Mouse (Mus musculus): Measurements from ENCODE around the gene Atp6v1e1.
"Not testable (repeated sequence)": the region's sequence is repeated elsewhere in the genome, so short reads cannot be mapped to it uniquely, and the experiment has no call there.

The Atp6v1e1 gene

GRCm38 (mm10) chr6:120820144-120820543, 2.4 kb downstream of the Atp6v1e1 start:
- no peak for DNase-seq (ENCODE audit: low spot score)

DNA sequence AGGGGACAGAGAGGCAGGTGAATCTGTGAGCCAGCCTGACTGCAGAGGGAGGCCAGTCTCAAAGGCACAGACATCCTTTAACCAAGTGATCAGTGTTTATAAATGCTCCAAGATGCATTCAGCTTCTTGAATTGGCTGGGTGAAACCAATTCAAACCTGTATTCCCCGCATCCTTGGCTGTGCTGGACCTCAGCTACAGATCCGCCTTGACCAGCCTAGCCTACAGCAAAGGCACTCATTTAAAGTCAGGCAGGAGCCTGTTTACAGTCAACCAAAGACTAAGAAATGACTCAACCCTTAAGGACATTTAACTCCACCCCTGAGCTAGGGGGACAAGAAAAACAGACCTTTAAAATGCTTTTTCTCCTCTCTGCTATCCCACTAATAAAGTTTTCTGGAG, 3.3 kb downstream of the Atp6v1e1 start:
- DNase-seq (ENCODE audit: low spot score), result no peak

DNA sequence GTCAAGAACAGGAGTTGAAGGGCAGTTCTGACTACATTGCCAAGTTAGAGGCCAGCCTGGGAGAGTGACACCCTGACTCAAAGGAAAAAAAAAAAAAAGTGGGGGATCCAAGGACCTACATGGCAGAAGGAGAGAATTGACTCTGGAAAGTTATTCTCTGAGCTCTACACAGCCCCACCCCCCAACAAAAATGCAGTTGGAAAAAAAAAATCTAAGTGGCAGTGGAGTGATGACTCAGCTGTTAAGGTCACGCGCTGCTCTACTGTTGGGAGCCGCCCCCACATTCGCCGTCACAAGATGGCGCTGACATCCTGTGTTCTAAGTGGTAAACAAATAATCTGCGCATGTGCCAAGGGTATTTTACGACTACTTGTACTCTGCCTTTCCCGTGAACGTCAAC, 10.6 kb downstream of the Atp6v1e1 start:
- not testable (repeated sequence) for DNase-seq (ENCODE audit: low spot score)

GRCm38 (mm10) chr6:120807738-120808081, 14.9 kb downstream of the Atp6v1e1 start:
- no peak for DNase-seq (ENCODE audit: low spot score)

- DNase-seq (ENCODE audit: low spot score), result no peak
These were observed 15.4 kb downstream of the Atp6v1e1 start for GRCm38 (mm10) chr6:120806999-120807737.

- no peak for DNase-seq (ENCODE audit: low spot score)
These were observed 23.0 kb downstream of the Atp6v1e1 start for GRCm38 (mm10) chr6:120799581-120800041.

DNA sequence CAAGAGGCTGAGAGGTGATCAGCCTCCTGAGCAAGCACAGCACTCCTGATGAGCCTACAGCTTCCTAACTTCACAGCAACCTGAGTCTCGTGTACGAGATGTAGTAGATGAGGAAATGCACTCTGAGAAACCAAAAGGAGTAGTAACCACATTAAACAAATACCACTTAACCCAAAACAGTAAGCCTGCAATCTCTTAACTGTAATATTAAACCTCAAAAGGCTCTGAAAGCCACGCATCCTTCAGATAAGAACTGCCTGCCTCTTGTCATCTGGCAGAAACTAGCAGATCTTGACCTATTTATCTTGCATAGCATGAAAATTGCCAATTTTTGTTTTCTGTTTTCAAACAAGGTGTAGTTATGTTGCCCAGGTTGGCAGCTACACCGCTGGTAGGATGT, 23.7 kb downstream of the Atp6v1e1 start:
- no peak for DNase-seq (ENCODE audit: low spot score)

- DNase-seq (ENCODE audit: low spot score), result no peak
These were observed 24.6 kb downstream of the Atp6v1e1 start for GRCm38 (mm10) chr6:120798019-120798418.

- no peak for DNase-seq (ENCODE audit: low spot score)
These were observed 26.5 kb downstream of the Atp6v1e1 start for GRCm38 (mm10) chr6:120796111-120796510.

DNA sequence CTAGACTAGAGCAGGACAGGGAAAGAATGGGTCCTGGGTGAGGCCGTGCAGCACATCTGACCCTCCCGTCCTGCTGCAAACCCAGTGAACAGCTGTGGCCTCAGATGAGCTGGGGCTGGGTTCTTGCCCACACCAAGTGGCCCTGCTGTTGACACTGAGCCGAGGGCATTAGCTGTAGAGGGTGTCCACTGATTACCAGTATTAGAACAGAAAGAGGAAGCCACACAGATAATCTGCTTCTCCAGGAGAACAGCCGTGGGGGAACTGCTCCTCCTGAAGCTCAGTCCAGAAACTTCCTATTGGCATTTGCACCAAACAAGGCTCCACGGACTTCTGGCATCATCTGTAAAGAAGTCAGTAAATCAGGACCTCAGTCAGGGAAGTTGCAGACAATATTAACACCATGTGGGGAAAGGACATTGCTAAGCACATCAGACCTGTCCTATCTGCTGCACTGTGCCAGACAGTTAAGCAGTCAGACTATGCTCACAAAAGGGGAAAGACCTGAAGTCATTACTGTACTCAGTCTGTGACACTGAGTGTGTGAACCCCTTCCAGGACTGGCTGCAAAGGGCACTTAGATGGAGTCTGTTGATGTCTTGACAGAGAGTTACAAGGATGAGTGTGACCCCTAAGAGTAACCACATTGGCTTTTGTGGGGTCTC, 27.0 kb downstream of the Atp6v1e1 start:
- no peak for DNase-seq (ENCODE audit: low spot score)

- no peak for DNase-seq (ENCODE audit: low spot score)
These were observed 29.6 kb downstream of the Atp6v1e1 start for GRCm38 (mm10) chr6:120792947-120793346.

GRCm38 (mm10) chr6:120790717-120791116, 31.9 kb downstream of the Atp6v1e1 start:
- DNase-seq (ENCODE audit: low spot score), result no peak

DNA sequence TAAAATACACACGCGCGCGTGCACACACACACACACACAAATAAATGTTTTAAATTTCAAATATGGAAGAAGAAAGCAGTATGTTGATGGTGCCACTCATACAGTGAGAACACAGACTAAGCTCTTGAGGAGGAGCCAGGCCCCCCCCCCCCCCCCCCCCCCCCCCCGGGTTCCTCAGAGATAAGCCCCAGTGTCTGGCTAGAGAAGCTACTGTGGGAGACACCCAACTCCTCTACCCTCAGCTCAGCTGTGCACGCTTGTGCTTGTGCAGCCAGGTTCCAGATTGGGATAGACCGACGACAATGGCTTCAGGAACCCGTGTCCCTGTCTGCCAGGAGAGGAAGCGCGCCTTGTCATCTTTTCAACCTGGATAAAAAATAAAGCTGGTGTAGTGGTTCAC, 32.4 kb downstream of the Atp6v1e1 start:
- no peak for DNase-seq (ENCODE audit: low spot score)

GRCm38 (mm10) chr6:120788904-120789303, 33.7 kb downstream of the Atp6v1e1 start:
- DNase-seq (ENCODE audit: low spot score), result no peak

DNA sequence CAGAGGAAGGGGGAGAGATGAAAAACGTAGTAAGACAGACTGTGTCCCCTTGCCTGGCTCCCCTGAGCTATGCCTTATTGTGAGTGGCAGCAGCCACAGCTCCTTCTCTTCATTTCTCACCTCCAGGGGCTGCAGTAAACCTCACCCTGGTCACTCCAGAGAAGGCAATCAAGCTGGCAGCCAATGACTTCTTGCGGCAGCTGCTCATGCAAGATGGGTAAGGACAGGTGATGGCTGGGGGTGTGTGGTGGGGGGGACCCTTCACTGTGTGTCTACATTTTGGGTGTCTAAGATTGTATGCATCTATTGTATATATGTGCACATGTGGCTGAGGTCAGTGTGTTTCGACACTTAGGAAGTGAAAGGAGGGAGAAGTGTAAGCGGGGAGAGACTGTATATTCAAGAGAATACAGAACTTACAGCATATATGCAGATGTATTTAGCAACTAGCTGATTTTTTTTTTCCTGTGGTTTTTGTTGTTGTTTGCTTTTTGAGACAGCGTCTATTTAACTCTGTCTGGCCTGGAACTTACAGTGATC, 34.5 kb downstream of the Atp6v1e1 start:
- no peak for DNase-seq (ENCODE audit: low spot score)

DNA sequence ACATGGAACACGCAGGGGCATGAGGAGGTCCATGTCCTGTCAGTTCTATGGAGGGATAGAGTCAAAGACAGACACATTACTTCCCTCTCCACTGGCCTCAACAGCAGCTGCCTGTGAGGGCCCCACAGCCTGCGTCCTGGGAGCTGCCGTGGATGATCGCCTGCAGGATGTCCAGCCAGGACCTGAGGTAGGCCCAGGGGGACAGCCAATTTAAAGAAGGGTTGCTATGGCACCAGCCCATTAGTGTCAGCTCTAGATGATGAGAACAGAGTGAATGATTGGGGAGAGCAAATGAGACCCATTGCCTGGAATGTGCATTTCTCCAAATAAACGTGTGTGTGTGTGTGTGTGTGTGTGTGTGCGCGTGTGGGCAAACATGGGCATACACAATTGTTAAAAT, 38.2 kb downstream of the Atp6v1e1 start:
- no peak for DNase-seq (ENCODE audit: low spot score)

DNA sequence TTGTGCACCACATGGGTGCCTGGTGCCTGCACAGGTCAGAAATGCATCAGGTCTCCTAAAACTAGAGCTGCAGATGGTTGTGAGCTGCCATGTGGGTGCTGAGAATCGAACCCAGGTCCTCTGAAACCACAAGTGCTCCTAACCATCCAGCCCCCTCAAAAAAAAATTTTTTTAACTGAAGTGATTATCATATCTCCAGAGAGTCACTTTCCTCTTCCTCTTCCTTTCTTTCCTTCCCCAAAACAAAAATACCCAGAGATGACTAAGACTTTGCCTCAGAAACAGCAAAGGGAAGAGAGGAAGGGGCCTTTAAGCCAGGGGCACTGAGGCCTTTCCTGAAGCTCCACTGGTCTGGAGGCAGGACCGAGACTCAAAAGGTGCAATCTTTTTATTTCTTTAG, 39.6 kb downstream of the Atp6v1e1 start:
- no peak for DNase-seq (ENCODE audit: low spot score)

DNA sequence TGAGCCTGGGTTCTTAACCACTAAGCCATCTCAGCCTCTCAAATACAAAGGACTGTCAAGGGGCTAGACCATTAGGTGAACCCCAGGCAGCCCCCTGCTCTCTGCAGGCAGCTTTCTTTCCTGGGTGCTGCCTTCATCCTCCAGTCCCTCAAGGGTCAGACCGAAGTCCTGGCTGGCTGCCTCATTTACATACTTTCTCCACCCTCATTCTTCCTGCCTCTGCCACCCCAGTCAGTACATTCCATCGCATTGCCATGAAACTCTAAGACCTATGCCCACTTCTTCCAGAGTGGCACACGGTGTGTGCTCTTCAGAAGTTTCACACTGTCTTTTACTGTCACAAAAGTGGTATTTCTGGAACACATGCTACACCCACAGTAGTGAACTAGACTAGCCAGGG, 44.4 kb downstream of the Atp6v1e1 start:
- DNase-seq (ENCODE audit: low spot score), result no peak

DNA sequence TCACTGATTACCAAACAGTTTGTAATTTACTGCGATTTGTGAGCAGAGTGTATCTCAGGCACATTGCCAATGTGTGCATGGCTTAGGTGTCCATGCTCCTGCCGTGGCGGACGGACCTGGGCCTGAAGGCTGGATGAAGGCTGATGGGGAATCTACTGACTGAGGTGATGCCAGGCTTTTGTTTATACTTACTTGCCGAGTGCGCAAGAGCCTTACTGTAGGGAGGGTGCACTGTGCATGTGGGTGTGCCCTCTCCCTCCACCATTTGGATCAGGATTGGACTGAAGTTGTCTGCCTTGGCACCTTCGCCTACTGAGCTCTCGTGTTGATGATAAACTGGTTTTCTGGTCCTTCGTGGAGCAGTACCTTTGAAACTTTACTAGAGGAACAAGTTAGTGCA, 45.1 kb downstream of the Atp6v1e1 start:
- no peak for DNase-seq (ENCODE audit: low spot score)

- DNase-seq (ENCODE audit: low spot score), result peak; percentile 63
These were observed 46.3 kb downstream of the Atp6v1e1 start for GRCm38 (mm10) chr6:120776286-120776685.

DNA sequence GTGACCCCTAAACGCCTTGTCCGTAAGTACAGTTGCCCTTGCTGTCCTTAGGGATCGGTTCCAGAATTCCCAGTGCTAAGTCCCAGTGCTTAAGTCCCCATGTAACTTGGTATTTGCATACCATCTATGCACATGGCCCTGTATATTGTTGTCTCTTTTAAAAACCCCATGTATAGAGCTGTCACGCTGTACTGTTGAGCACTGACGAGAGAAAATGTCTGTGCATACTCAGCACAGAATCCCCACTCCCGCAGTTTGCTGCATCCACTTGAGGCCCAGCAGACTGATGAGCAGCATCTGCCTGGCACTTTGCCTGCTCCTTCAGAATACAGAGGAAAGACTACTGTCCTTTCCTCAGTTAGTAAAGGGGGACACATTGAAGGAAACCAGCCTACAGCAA, 48.8 kb downstream of the Atp6v1e1 start:
- no peak for DNase-seq (ENCODE audit: low spot score)

- DNase-seq (ENCODE audit: low spot score), result no peak
These were observed 49.4 kb downstream of the Atp6v1e1 start, which contains the start of gene Slc25a18 for GRCm38 (mm10) chr6:120773149-120773628. Gene Slc25a18 (plus strand): TSS chr6:120773578.

DNA sequence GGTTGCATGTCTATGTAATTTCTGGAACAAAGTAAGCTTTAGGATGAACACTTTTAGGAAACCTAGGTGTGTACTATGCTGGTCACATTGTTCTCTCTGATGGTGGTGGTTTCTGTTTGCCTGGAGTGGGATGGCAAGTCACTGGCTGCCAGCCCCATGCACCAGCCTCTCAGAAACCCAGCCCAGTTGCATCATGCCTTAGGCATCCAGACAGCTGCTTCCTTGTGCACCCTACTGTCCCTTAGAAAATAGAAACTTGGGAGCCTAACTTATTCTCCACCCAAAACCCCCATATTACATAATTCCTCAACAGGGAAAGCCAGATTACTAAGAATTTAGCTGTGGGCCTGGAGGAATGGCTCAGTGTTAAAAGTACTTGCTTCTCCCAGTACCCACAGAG, 50.6 kb downstream of the Atp6v1e1 start:
- DNase-seq (ENCODE audit: low spot score), result no peak

Data from ovary, adult 18-20 months (tissue).